Mouse (Mus musculus) midbrain, embryonic 16.5 days (tissue): ENCODE data around the gene Susd1. TPM values are rescaled to one million over a fixed set of nuclear protein-coding genes. Genes with fewer than 3 reads are reported as not detected.
A peak's percentile ranks its signal among the peaks of the same experiment; 100 is the strongest.

Experiments used
- ATAC-seq: fragments of 200-750 bp; cut with Nextera tagmentation; 2 replicates; pipeline ENCODE4 v1.8.0; 2017; ENCODE audit warnings: moderate TSS enrichment
- H3K27ac ChIP-seq: fragments of 300-500 bp; sonication (generic); 2 replicates; pipeline ENCODE4 v1.5.1; 2014; ENCODE audit warnings: mild to moderate bottlenecking, low read length, mixed read lengths
- H3K27me3 ChIP-seq: fragments of 300-500 bp; sonication (generic); 2 replicates; pipeline ENCODE4 v1.6.1; 2014; ENCODE audit warnings: low read depth, low read length, mixed read lengths; ENCODE audit not compliant: control insufficient read depth, insufficient read depth
- H3K36me3 ChIP-seq: fragments of 300-500 bp; sonication (generic); 2 replicates; pipeline ENCODE4 v1.6.1; 2014; ENCODE audit warnings: mild to moderate bottlenecking, low read length, moderate library complexity, mixed read lengths; ENCODE audit not compliant: control insufficient read depth, insufficient read depth
- H3K4me1 ChIP-seq: fragments of 300-500 bp; sonication (generic); 2 replicates; pipeline ENCODE4 v1.6.1; 2014; ENCODE audit warnings: mild to moderate bottlenecking, low read length, mixed read lengths; ENCODE audit not compliant: control insufficient read depth, insufficient read depth
- H3K4me2 ChIP-seq: fragments of 300-500 bp; sonication (generic); 2 replicates; pipeline ENCODE4 v1.6.1; 2014; ENCODE audit warnings: mild to moderate bottlenecking, low read length, mixed read lengths
- H3K4me3 ChIP-seq: fragments of 300-500 bp; sonication (generic); 2 replicates; pipeline ENCODE4 v1.5.1; 2014; ENCODE audit warnings: low read depth, mild to moderate bottlenecking, low read length, moderate library complexity, mixed read lengths
- H3K9ac ChIP-seq: fragments of 300-500 bp; sonication (generic); 2 replicates; pipeline ENCODE4 v1.6.1; 2014; ENCODE audit warnings: low read depth, low read length, mixed read lengths
- H3K9me3 ChIP-seq: fragments of 300-500 bp; sonication (generic); replicated peaks from 2 replicates; pipeline ENCODE4 v1.6.1; 2014; ENCODE audit warnings: mild to moderate bottlenecking, low read length, mixed read lengths; ENCODE audit not compliant: control insufficient read depth, poor library complexity, severe bottlenecking
- WGBS: fragments of 180-500 bp; shearing (Covaris S2); extraction: QIAGEN DNeasy Blood & Tissue Kit; methylation state at CpG from one replicate; pipeline ENCODE4 v1.1.7; 2014; 5-methylcytosine and 5-hydroxymethylcytosine counted together
- polyA plus RNA-seq: library from polyadenylated mRNA; unstranded; fragments of >200 nt; fragmentation: Nextera tagmentation; extraction: Ambion mirVana; gene quantifications from 2 replicates; pipeline ENCODE4 v1.2.1, GENCODE M21; 2015

Susd1 gene
- 1.4 and 2.2 TPM in 2 replicates for polyA plus RNA-seq

GRCm38 (mm10) chr4:59437990-59438854 is at the start of gene Susd1:
TSS of gene Susd1 (minus strand) at chr4:59438633.
- Histone ChIP-seq H3K9ac (peak within 1 kb of the TSS; percentile 83), H3K4me3 (peak within 1 kb of the TSS; percentile 75), H3K9me3 (no peaks in the 10 kb centered on the region), H3K27me3 (peaks cover 19% of the 10 kb centered on the region), H3K27ac (no peak within 1 kb of the TSS), H3K4me2 (peak within 1 kb of the TSS; percentile 99), H3K4me1 (peaks cover 7% of the 10 kb centered on the region; the same call in 1 of the 2 replicates), H3K36me3 (no peaks in the 10 kb centered on the region)
- ATAC-seq = peak; percentile 94
- under 1% methylated on average over 73 of the region's 75 CpGs for WGBS

DNA sequence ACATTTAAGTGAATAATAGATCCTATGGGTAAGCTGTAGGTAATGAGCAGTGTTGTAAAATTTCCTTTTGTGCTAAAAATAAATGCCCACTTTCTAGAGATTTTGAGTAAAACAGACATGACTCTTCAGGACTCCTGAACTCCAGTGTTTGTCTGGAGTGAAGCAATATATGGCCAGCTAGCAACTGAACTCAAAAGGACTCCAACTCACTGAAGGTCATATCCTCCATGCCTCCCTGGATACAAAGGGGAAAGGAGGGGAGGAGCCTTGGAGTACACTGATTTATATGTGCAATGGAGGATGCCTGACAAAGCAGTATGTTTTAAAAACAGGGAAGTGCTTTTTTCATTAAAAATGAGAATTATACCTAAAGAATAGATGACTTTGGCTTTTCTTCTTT is 32.9 kb upstream of the Susd1 start:
- ATAC-seq = no peak
- H3K9me3 ChIP-seq = no peaks in the 10 kb centered on the region
- no peaks in the 10 kb centered on the region for H3K4me1 ChIP-seq
- no peak overlapping the region for H3K4me3 ChIP-seq
- no peak overlapping the region for H3K27ac ChIP-seq
- no peak overlapping the region for H3K9ac ChIP-seq
- no peaks in the 10 kb centered on the region for H3K27me3 ChIP-seq
- 0 out of 2 replicates have a peak, but pooled peaks cover 2% of the 10 kb centered on the region for H3K36me3 ChIP-seq
- H3K4me2 ChIP-seq = no peak overlapping the region

DNA sequence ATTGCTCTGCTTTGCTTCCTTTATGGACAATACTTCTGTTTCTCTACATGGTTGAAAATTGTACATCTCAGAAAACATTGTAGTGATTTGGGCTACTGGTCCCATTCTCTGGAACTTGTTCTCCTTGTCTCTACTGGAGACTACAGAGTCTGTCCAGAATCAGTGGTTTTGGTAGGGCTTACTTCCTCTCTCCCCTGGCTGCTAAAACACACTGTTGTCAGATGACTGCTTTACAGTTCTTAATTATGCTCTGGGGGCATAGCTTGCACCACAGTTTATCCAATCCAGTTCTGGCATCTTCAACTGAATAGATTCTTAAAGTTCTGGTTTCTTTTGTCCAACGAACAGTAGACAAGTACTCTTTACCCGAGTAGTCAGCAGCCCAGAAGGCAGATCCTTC is 27.0 kb upstream of the Susd1 start:
- Histone ChIP-seq H3K9me3 (no peaks in the 10 kb centered on the region), H3K4me2 (no peak overlapping the region), H3K4me3 (no peak overlapping the region), H3K9ac (no peak overlapping the region), H3K4me1 (no peaks in the 10 kb centered on the region), H3K27ac (no peak overlapping the region), H3K36me3 (no peaks in the 10 kb centered on the region), H3K27me3 (no peaks in the 10 kb centered on the region)
- no peak for ATAC-seq
- 86% methylated on average over 2 of the region's 2 CpGs for WGBS

DNA sequence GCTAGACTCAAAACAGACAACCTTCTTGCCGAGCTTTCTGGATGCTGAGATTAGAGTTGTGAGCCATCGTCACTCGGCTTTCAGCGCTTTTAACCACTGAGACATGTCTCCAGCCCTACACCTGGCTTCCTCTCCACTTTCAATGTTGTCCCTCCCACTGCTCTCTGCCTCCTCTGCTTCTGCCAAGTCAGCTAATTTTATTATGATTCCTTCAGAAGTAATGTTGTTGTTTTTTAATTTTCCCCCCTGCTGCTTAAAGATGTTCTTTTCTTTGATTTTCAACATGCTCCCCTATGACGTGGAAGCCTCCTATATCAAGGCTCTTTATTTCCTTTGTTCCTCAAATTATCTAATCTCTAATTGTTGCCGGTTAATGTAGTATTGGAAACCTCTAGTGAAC is 26.2 kb upstream of the Susd1 start:
- H3K4me1 ChIP-seq = no peaks in the 10 kb centered on the region
- H3K4me3 ChIP-seq = no peak overlapping the region
- H3K4me2 ChIP-seq = no peak overlapping the region
- WGBS = 83% methylated on average over 6 of the region's 6 CpGs
- no peak for ATAC-seq
- H3K36me3 ChIP-seq = no peaks in the 10 kb centered on the region
- no peak overlapping the region for H3K27ac ChIP-seq
- H3K9me3 ChIP-seq = no peaks in the 10 kb centered on the region
- H3K27me3 ChIP-seq = no peaks in the 10 kb centered on the region
- no peak overlapping the region for H3K9ac ChIP-seq

DNA sequence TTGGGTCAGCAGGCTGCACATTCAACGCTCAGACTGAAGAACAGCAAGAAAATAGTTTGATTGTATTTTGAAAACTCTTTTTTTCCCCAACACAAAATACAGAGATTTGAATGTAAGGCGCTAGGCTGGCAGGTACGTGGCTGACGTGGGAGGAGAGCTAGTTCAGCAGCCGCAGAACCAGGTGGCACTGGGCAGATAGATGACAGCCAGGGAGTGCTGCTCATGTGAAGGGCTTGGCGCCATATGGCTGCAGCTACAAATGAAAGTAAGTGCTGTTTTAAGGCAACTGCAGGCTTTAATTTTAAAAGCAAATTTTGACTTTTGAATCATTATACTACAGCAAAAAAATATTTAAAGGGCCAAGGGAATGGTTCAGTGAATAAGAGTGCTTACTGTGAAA is 24.1 kb upstream of the Susd1 start:
- H3K9me3 ChIP-seq = no peaks in the 10 kb centered on the region
- ATAC-seq = no peak
- no peaks in the 10 kb centered on the region for H3K36me3 ChIP-seq
- no peak overlapping the region for H3K4me3 ChIP-seq
- no peaks in the 10 kb centered on the region for H3K27me3 ChIP-seq
- no peaks in the 10 kb centered on the region for H3K4me1 ChIP-seq
- no peak overlapping the region for H3K9ac ChIP-seq
- H3K4me2 ChIP-seq = no peak overlapping the region
- WGBS = 78% methylated on average over 6 of the region's 6 CpGs
- no peak overlapping the region for H3K27ac ChIP-seq

GRCm38 (mm10) chr4:59461116-59461727 is 22.8 kb upstream of the Susd1 start:
- Histone ChIP-seq H3K9me3 (no peaks in the 10 kb centered on the region), H3K9ac (no peak overlapping the region)
- 88% methylated on average over 11 of the region's 11 CpGs for WGBS

GRCm38 (mm10) chr4:59459216-59459955 is 21.0 kb upstream of the Susd1 start:
- Histone ChIP-seq H3K4me1 (no peaks in the 10 kb centered on the region), H3K4me2 (no peak overlapping the region), H3K27ac (no peak overlapping the region), H3K9me3 (no peaks in the 10 kb centered on the region), H3K4me3 (no peak overlapping the region), H3K36me3 (no peaks in the 10 kb centered on the region), H3K9ac (no peak overlapping the region), H3K27me3 (no peaks in the 10 kb centered on the region)
- no peak for ATAC-seq
- WGBS = 84% methylated on average over 13 of the region's 13 CpGs

More at GRCm38 (mm10) chr4:59461116-59461727, 22.8 kb upstream of the Susd1 start:
- Histone ChIP-seq H3K36me3 (no peaks in the 10 kb centered on the region), H3K4me3 (no peak overlapping the region), H3K4me2 (no peak overlapping the region), H3K27me3 (no peaks in the 10 kb centered on the region), H3K4me1 (no peaks in the 10 kb centered on the region), H3K27ac (no peak overlapping the region)
- no peak for ATAC-seq

DNA sequence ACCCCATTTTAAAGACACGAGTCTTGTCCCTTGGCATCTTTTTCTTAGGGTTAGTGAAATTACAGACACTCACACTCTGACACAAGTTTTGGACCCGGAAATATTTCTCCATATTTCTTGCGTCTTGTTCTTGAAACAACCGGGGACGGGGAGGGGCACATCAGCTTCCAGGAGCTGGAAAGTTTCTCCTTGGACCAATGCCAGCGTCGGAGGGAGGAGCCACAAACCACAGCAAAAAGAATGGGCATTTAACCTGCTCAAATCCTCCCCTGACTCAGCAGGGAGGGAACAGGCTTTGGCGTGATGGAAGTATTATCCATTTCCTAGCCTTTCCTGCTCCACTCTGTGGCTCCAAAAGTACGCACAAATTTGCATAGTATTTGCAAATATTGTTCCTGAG is 19.5 kb upstream of the Susd1 start:
- Histone ChIP-seq H3K27me3 (no peaks in the 10 kb centered on the region), H3K27ac (no peak overlapping the region), H3K9ac (no peak overlapping the region), H3K4me2 (no peak overlapping the region), H3K36me3 (no peaks in the 10 kb centered on the region), H3K9me3 (no peaks in the 10 kb centered on the region), H3K4me1 (no peaks in the 10 kb centered on the region), H3K4me3 (no peak overlapping the region)
- ATAC-seq = no peak
- 39% methylated on average over 9 of the region's 9 CpGs for WGBS

DNA sequence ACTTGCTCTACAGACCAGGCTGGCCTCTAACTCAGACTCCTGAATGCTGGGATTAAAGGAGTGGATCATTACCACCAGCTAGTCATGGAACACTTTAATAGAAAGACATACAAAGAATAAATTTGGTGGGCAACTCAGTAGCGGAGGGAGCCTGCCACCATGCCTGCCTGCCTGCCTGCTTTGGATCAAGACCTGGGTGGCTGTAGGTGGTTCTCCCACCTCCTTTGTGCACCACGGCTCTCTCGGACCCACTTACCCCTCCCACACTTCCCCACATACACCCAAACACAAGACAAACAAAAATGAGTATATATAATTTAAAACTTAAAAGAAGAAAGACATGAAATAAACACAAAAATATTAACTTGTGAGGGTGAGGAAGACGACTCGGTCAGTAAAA is 18.7 kb upstream of the Susd1 start:
- Histone ChIP-seq H3K4me3 (no peak overlapping the region), H3K9ac (no peak overlapping the region), H3K27me3 (no peaks in the 10 kb centered on the region), H3K36me3 (no peaks in the 10 kb centered on the region), H3K9me3 (no peaks in the 10 kb centered on the region), H3K27ac (no peak overlapping the region), H3K4me1 (no peaks in the 10 kb centered on the region), H3K4me2 (no peak overlapping the region)
- 92% methylated on average over 5 of the region's 5 CpGs for WGBS
- ATAC-seq = no peak
